Mouse (Mus musculus): ENCODE results near the gene Fam131a.

GRCm38 (mm10) chr16:20717978-20718670, 25.1 kb downstream of the Fam131a start:
- no peak for TF ChIP-seq POLR2A (IDR thresholded peaks at IDR 0.05; ENCODE audit: insufficient read depth, low read depth, low read length)
- TF ChIP-seq CTCF (IDR thresholded peaks at IDR 0.05) = no peak
